Comparison of ENCODE assay signal across 9 mouse cellular contexts in genomic region chr4:118489717-118490132, GRCm38 (mm10). TPM values are rescaled to one million over a fixed set of nuclear protein-coding genes. Genes with fewer than 3 reads are reported as not detected.
DNase-seq lines count a peak whose midpoint lies in the region; TF ChIP-seq lines count a peak whose summit lies in the region.
"Had no signal": no experiment of that assay in that cellular context is flagged by ENCODE, and none has a peak within 500 bp of the region (broad histone marks: within the 10 kb centered on the region; RNA-seq: fewer than 3 reads in every experiment).

Gene Tie1, minus strand, starts transcription at chr4:118490061.

- DNase-seq in thymus, adult 2 months = no peak
- DNase-seq in thymus, postnatal 10 days (ENCODE audit: low spot score in 2 of 2) = no peak
- DNase-seq in heart, adult 2 months = peak; percentile 81 to 87
- peak; percentile 82 for DNase-seq in kidney, adult 11 months
- peak; percentile 86 to 90 for DNase-seq in lung, adult 18-20 months
- DNase-seq in MN1 (ENCODE audit: low spot score) = no peak
- no peak for DNase-seq in cerebellum, postnatal 10 days
- no peak for DNase-seq in thymus, postnatal 0 days (ENCODE audit: low spot score)

- intact Hi-C loops in heart, adult 2 months (cut with DNase I) = loop anchor here (5.0 kb wide), 3 partner anchors 42 to 78 kb away; partner anchors contain the start of gene Elovl1

- no peaks in the 10 kb centered on the region for H3K36me3 ChIP-seq in thymus, adult 2 months (ENCODE audit: control insufficient read depth, insufficient read depth, low read length)
- H3K36me3 ChIP-seq in heart, adult 2 months (ENCODE audit: control insufficient read depth, insufficient read depth, low read length) = peaks cover 3% of the 10 kb centered on the region; the same call in 1 of the 2 replicates

- no peak for TF ChIP-seq CTCF in thymus, adult 2 months (IDR thresholded peaks at IDR 0.05; ENCODE audit: borderline replicate concordance, control insufficient read depth, extremely low read depth, insufficient read depth, low read length, poor library complexity)
- TF ChIP-seq CTCF in heart, adult 2 months (IDR thresholded peaks at IDR 0.05) = no peak

- H3K9ac ChIP-seq in heart, adult 2 months (ENCODE audit: low read depth, low read length) = peak within 1 kb of the TSS; percentile 55

- no peak within 1 kb of the TSS for H3K4me3 ChIP-seq in thymus, adult 2 months (ENCODE audit: control insufficient read depth, insufficient read depth, low read length)
- H3K4me3 ChIP-seq in heart, adult 2 months = peak within 1 kb of the TSS; percentile 66

- no peak within 1 kb of the TSS for H3K27ac ChIP-seq in thymus, adult 2 months (ENCODE audit: control insufficient read depth, insufficient read depth, low read length)
- peak within 1 kb of the TSS; percentile 94 for H3K27ac ChIP-seq in heart, adult 2 months

- H3K79me2 ChIP-seq in heart, adult 2 months (replicated peaks; ENCODE audit: control insufficient read depth, insufficient read depth, low read length) = no peaks in the 10 kb centered on the region

- 15% methylated on average over 8 of the region's 8 CpGs for WGBS in thymus, adult 2 months
- whole genome bisulfite sequencing in heart, adult 2 months = 29% methylated on average over 8 of the region's 8 CpGs

- no peak for TF ChIP-seq POLR2A in thymus, adult 2 months (IDR thresholded peaks at IDR 0.05; ENCODE audit: control insufficient read depth, extremely low read depth, insufficient read depth, low read length, poor library complexity)
- TF ChIP-seq POLR2A in heart, adult 2 months (IDR thresholded peaks at IDR 0.05; ENCODE audit: insufficient read depth, low read depth, low read length) = peak; percentile 93

- H3K4me1 ChIP-seq in thymus, adult 2 months (replicated peaks; ENCODE audit: control insufficient read depth, insufficient read depth, low read length) = no peaks in the 10 kb centered on the region
- H3K4me1 ChIP-seq in heart, adult 2 months (ENCODE audit: control insufficient read depth, insufficient read depth, low read length) = peaks cover 7% of the 10 kb centered on the region

- peak; percentile 98 for TF ChIP-seq EP300 in heart, adult 2 months (IDR thresholded peaks at IDR 0.05; ENCODE audit: insufficient read depth, low read depth, low read length)

- H3K27me3 ChIP-seq in thymus, adult 2 months (ENCODE audit: control insufficient read depth, insufficient read depth, low read length) = no peaks in the 10 kb centered on the region
- H3K27me3 ChIP-seq in heart, adult 2 months (ENCODE audit: control insufficient read depth, insufficient read depth, low read length) = no peaks in the 10 kb centered on the region

RNA-seq across cellular contexts. Expression of gene Tie1, which starts in this region (rescaled TPM):
- 9.4 and 11.7 TPM in 2 replicates for polyA plus RNA-seq in thymus, adult 2 months (2012; rRNA removed)
- 10 to 100 TPM; 59.8 to 63.3 TPM for total RNA-seq in heart, adult 2 months (2021)
- 66.8 and 82.3 TPM in 2 replicates for polyA plus RNA-seq in heart, adult 2 months (2012; rRNA removed)
- 6.2 and 8.2 TPM in 2 replicates for polyA plus RNA-seq in thymus, postnatal 0 days (2015; fragmentation: Nextera tagmentation; extraction: Ambion mirVana)
- polyA plus RNA-seq: Patski had no signal

Comparison
In these comparisons a context has a peak if more than half of its experiments do, and no peak if none do; other contexts are left out.
1. DNase-seq: peak in heart, adult 2 months (2 of 2), kidney, adult 11 months (single experiment) and lung, adult 18-20 months (2 of 2); none in thymus, adult 2 months (single experiment), thymus, postnatal 10 days (0 of 2), MN1 (single experiment), cerebellum, postnatal 10 days (0 of 2) and thymus, postnatal 0 days (single experiment).